Mouse (Mus musculus) intestine, embryonic 14.5 days (tissue): ENCODE measurements around the gene Zfand6. TPM values are rescaled to one million over a fixed set of nuclear protein-coding genes. Genes with fewer than 3 reads are reported as not detected.

Source experiments
- ATAC-seq: fragments of 200-750 bp; cut with Nextera tagmentation; replicated peaks from 2 replicates; pipeline ENCODE4 v1.8.0; 2017; ENCODE audit warnings: low read depth, moderate number of reproducible peaks, moderate TSS enrichment, moderate library complexity; ENCODE audit not compliant: low FRiP score, low TSS enrichment
- DNase-seq: peaks from one replicate; pipeline ENCODE4 v3.0.0-alpha.2; 2018; ENCODE audit warnings: low spot score
- H3K27ac ChIP-seq: fragments of 300-500 bp; sonication (generic); 2 replicates; pipeline ENCODE4 v1.5.1; 2014; ENCODE audit warnings: low read depth, mild to moderate bottlenecking, control low read depth
- H3K27me3 ChIP-seq: fragments of 300-500 bp; sonication (generic); replicated peaks from 2 replicates; pipeline ENCODE4 v1.6.1; 2014; ENCODE audit warnings: low read length, control low read depth; ENCODE audit not compliant: control insufficient read depth, insufficient read depth
- H3K36me3 ChIP-seq: fragments of 300-500 bp; sonication (generic); 2 replicates; pipeline ENCODE4 v1.6.1; 2014; ENCODE audit warnings: low read length, control low read depth; ENCODE audit not compliant: control insufficient read depth, insufficient read depth
- H3K4me1 ChIP-seq: fragments of 300-500 bp; sonication (generic); replicated peaks from 2 replicates; pipeline ENCODE4 v1.6.1; 2014; ENCODE audit warnings: low read length, control low read depth, mixed read lengths; ENCODE audit not compliant: control insufficient read depth, insufficient read depth
- H3K4me2 ChIP-seq: fragments of 300-500 bp; sonication (generic); 2 replicates; pipeline ENCODE4 v1.6.1; 2014; ENCODE audit warnings: low read length
- H3K4me3 ChIP-seq: fragments of 300-500 bp; sonication (generic); 2 replicates; pipeline ENCODE4 v1.5.1; 2014; ENCODE audit warnings: low read depth, low read length, control low read depth, mixed read lengths
- H3K9ac ChIP-seq: fragments of 300-500 bp; sonication (generic); 2 replicates; pipeline ENCODE4 v1.6.1; 2014; ENCODE audit warnings: mild to moderate bottlenecking, low read length
- H3K9me3 ChIP-seq: fragments of 300-500 bp; sonication (generic); 2 replicates; pipeline ENCODE4 v1.6.1; 2016; ENCODE audit warnings: low read length, control low read depth; ENCODE audit not compliant: control insufficient read depth
- WGBS: fragments of 180-500 bp; shearing (Covaris S2); extraction: QIAGEN DNeasy Blood & Tissue Kit; methylation state at CpG from one replicate; pipeline ENCODE4 v1.1.7; 2014; 5-methylcytosine and 5-hydroxymethylcytosine counted together
- polyA plus RNA-seq: library from polyadenylated mRNA; unstranded; fragments of >200 nt; fragmentation: Nextera tagmentation; extraction: Ambion mirVana; gene quantifications from 2 replicates; pipeline ENCODE4 v1.2.1, GENCODE M21; 2014

Gene Zfand6
- polyA plus RNA-seq, 1 experiment from 2014 or later = 159 TPM

DNA sequence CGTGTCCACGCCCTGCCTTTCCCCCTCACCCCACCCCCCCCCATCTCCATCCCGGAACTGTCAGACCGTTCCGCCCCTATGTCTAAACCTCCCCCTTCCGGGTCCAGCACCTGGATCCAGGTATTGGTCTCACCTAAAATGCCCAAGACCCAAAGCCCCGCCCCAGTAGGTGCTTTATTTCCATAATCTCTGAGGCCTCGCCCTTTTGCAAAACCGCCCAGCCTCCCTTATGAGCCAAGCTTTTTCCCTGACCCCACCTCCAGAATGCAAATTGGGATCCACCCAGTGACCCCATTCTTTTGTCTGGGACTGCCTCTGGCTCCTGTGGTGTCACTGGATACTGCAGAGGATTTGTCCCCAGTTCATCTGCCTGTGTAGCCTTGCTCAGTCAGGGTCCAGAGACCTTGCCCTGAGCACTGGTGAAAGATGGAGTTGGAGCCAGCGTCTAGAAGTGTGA lies 83.4 kb downstream of the Zfand6 start, which contains the start of gene Fah:
TSS of gene Fah (minus strand) at position 430 of the 457 bp plus-strand sequence.
- Histone ChIP-seq H3K27me3 (no peaks in the 10 kb centered on the region), H3K4me2 (peak within 1 kb of the TSS; percentile 98), H3K4me1 (peaks cover 7% of the 10 kb centered on the region; the same call in 1 of the 2 replicates), H3K9me3 (no peaks in the 10 kb centered on the region), H3K27ac (no peak within 1 kb of the TSS), H3K4me3 (peak within 1 kb of the TSS; percentile 52), H3K36me3 (no peaks in the 10 kb centered on the region), H3K9ac (peak within 1 kb of the TSS; percentile 40)
- ATAC-seq (peak; percentile 75), DNase-seq (no peak)
- WGBS = 2% methylated on average over 10 of the region's 10 CpGs

DNA sequence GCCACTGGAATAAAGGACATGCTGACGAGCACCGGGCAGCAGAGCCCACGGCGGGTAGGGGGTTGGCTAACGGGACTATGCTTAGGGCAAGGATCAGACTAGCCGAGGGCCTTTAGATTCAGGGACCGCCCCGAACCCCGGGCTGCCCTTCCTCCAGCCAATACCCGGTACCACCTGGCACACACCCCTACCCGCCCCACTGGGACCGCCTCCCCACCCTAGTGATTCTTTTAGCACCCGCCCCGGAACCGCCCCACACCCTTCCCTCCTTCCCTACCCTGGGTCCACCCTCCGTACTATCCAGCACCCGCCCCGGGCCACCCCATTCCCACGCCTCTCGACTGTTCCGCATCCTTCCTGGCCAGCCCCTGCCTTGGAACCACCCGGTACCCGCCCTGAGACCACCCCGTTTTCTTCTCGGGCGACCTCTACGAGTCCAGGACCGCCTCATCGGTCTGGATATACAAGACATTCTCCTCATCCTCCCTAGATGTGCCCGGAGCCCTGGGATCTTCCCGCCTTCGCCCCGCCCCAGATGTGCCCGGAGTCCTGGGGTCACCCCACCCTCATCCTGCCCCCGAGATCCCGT lies 84.0 kb downstream of the Zfand6 start:
- H3K4me1 ChIP-seq = peaks cover 7% of the 10 kb centered on the region; the same call in 1 of the 2 replicates
- peak; percentile 86 for ATAC-seq
- H3K36me3 ChIP-seq = no peaks in the 10 kb centered on the region
- H3K9me3 ChIP-seq = no peaks in the 10 kb centered on the region
- peak overlapping the region; percentile 40 for H3K9ac ChIP-seq
- H3K27me3 ChIP-seq = no peaks in the 10 kb centered on the region
- DNase-seq = peak; percentile 71
- H3K27ac ChIP-seq = no peak overlapping the region
- 1% methylated on average over 34 of the region's 36 CpGs for WGBS
- peak overlapping the region; percentile 52 for H3K4me3 ChIP-seq
- H3K4me2 ChIP-seq = peak overlapping the region; percentile 98

DNA sequence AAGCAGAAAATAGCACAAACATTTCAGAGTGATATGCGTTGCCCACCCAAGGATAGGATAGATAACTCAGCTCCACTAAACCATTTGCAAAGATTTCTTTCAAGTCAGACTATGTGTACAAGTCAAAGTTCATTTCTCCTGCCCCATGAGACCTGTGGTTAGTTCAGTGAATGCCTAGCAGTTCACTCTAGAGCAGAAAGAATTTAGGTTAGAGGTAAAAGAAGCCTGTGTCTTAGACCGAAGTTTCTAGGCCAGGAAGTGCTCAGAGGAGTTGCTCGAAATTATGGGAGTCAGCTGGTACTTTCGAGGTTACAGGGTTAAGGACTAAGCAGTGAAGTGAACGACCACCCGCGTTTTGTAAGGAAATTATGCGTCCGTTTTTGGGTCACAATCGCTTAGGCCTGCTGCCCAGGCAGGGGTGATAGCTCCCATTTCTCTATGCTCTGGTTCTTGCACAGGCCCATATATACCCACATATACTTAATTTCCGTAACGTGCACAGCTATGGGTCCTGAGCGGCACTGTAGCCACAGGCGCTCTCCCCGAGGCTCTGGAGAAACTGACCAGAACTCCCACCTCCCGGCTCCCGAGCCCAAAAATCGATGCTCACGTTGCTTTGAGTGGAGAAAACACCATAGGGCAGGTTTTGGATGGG lies 84.6 kb downstream of the Zfand6 start:
- Histone ChIP-seq H3K9me3 (no peaks in the 10 kb centered on the region), H3K4me3 (peak overlapping the region; percentile 52), H3K27ac (no peak overlapping the region), H3K9ac (peak overlapping the region; percentile 40; the same call in 1 of the 2 replicates), H3K27me3 (no peaks in the 10 kb centered on the region), H3K36me3 (no peaks in the 10 kb centered on the region), H3K4me2 (peak overlapping the region; percentile 98), H3K4me1 (peaks cover 7% of the 10 kb centered on the region; the same call in 1 of the 2 replicates)
- 11% methylated on average over 19 of the region's 19 CpGs for WGBS
- DNase-seq = peak; percentile 65
- 0 out of 2 replicates have a peak, but pooled peaks have one; percentile 49 for ATAC-seq

DNA sequence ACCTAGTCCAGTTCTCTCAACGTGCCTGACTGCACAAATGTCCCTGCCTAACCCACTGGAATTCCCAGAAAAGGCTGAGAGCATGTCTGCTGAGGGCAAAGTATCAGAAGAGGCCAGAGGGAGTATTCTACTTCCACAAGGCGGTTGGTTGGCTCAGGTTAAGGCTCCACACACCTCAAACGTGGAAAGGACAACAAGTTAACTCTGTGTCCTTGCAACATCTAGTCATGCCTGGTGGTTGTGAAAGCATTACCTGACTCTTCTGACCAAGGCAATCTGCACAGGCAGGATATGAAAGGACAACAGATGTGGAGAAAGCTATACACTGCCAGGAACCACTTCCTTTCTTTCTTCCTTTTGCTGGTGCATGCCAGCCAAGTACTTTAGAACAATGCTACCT lies 85.3 kb downstream of the Zfand6 start:
- 70% methylated on average over 3 of the region's 3 CpGs for WGBS
- Histone ChIP-seq H3K4me3 (no peak overlapping the region), H3K27ac (no peak overlapping the region), H3K4me1 (peaks cover 7% of the 10 kb centered on the region; the same call in 1 of the 2 replicates), H3K27me3 (no peaks in the 10 kb centered on the region), H3K9me3 (no peaks in the 10 kb centered on the region), H3K36me3 (no peaks in the 10 kb centered on the region), H3K4me2 (no peak overlapping the region), H3K9ac (no peak overlapping the region)
- ATAC-seq (no peak), DNase-seq (no peak)

DNA sequence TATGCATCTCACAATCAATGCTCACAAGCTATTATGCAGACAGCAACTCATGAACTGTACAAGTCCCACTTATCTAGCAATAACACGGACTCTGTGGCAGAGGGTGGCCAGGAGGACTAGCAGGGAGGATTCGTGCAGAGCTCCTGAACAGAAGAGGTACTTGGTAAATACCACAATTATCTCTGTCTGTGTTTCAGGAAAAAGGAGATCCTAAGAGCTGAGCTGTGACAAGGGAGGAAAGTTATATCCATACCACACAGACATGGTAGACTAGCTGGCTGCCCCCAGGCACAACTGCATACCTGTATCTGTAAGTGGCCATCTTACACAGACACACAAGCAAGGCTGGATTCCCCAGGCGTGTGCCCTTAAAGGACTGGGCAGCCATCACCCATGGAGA lies 88.4 kb downstream of the Zfand6 start:
- ATAC-seq (no peak), DNase-seq (no peak)
- WGBS = 86% methylated on average over 3 of the region's 3 CpGs

DNA sequence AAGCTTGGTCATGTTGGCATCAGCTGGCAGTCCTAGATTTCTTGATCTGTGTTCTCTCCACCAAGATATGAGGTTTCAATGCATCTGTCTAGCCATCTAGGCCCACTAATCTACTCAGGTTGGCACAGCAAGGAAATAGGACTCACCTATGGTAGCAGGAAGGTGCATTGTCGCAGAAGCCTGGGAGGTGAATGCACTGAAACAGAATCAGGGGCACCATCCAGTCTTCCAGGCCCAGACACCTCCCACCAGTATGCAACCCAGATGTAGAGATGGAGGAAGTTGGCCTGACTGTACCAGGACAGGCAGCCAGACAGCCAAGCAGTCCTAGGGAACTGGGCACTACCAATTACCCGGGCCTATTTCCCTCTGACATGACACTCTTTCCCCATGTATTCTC lies 89.1 kb downstream of the Zfand6 start:
- ATAC-seq (no peak), DNase-seq (no peak)
- no peak overlapping the region for H3K27ac ChIP-seq
- no peaks in the 10 kb centered on the region for H3K36me3 ChIP-seq
- no peak overlapping the region for H3K4me2 ChIP-seq
- WGBS = 87% methylated on average over 2 of the region's 2 CpGs
- peaks cover 7% of the 10 kb centered on the region; the same call in 1 of the 2 replicates for H3K4me1 ChIP-seq
- no peak overlapping the region for H3K4me3 ChIP-seq
- H3K9ac ChIP-seq = no peak overlapping the region
- H3K27me3 ChIP-seq = no peaks in the 10 kb centered on the region
- no peaks in the 10 kb centered on the region for H3K9me3 ChIP-seq

More for the DNA sequence above, 88.4 kb downstream of the Zfand6 start:
- Histone ChIP-seq H3K27ac (no peak overlapping the region), H3K9me3 (no peaks in the 10 kb centered on the region), H3K4me1 (peaks cover 7% of the 10 kb centered on the region; the same call in 1 of the 2 replicates), H3K36me3 (no peaks in the 10 kb centered on the region), H3K4me3 (no peak overlapping the region), H3K4me2 (no peak overlapping the region), H3K27me3 (no peaks in the 10 kb centered on the region), H3K9ac (no peak overlapping the region)

DNA sequence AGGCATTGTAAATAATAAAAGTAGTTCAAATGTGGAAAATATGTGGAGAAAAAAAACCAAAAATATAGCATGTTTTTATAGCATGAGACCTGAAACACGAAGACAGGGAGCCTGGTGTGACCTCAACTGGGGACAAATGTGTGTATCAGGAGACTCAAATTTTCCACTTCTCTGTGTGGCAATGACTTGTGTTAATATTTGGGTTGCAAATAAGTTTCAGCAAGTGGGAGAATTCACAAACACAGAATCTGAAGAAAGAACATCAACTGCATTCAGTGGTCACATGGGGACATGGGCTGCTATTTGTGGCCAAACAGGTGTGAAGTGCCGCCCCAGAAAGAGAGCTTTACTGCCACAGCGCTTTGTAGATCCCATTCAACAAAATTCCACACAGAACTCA lies 93.1 kb downstream of the Zfand6 start:
- ATAC-seq = no peak
- Histone ChIP-seq H3K4me1 (no peaks in the 10 kb centered on the region), H3K4me2 (no peak overlapping the region), H3K4me3 (no peak overlapping the region), H3K36me3 (no peaks in the 10 kb centered on the region), H3K27me3 (no peaks in the 10 kb centered on the region), H3K9ac (no peak overlapping the region), H3K27ac (no peak overlapping the region), H3K9me3 (no peaks in the 10 kb centered on the region)
- DNase-seq = no peak
- 92% methylated on average over 3 of the region's 3 CpGs for WGBS

DNA sequence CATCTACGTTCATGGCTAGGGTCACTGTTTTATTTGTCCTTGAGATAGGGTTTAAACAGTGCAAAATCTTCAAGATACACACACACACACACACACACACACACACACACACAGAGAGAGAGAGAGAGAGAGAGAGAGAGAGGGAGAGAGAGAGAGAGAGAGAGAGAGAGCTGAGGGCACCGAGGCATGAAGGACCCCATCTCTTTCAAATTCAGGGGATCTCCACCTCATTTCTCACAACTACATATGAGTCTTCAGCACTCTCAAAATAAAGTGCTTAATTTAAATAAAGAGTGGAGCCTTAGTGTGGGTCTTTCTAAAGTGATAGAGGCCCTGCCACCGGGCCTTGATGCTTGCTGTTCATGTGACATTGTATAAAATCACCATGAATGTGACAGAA lies 93.8 kb downstream of the Zfand6 start:
- Histone ChIP-seq H3K36me3 (no peaks in the 10 kb centered on the region), H3K4me2 (no peak overlapping the region), H3K4me3 (no peak overlapping the region), H3K9me3 (no peaks in the 10 kb centered on the region), H3K4me1 (no peaks in the 10 kb centered on the region), H3K27ac (no peak overlapping the region), H3K9ac (no peak overlapping the region), H3K27me3 (no peaks in the 10 kb centered on the region)
- DNase-seq (peak; percentile 2), ATAC-seq (no peak)
- 81% methylated on average over 3 of the region's 3 CpGs for WGBS
